Mouse (Mus musculus): ENCODE data around the gene Cdkn1c.

GRCm38 (mm10) chr7:143461920-143462319 lies 1.1 kb upstream of the Cdkn1c start:
- TF ChIP-seq CTCF (IDR thresholded peaks at IDR 0.05 in 2 of 3, conservative IDR thresholded peaks at IDR 0.05 in 1 of 3; ENCODE audit: control insufficient read depth in 1 of 3, insufficient read depth in 1 of 3, low read depth in 2 of 3, low read length in 3 of 3, poor library complexity in 1 of 3, severe bottlenecking in 1 of 3) (no peak), NRF1 (IDR thresholded peaks at IDR 0.05; ENCODE audit: insufficient read depth, low read depth, low read length, poor library complexity, severe bottlenecking) (no peak), ZNF384 (IDR thresholded peaks at IDR 0.05; ENCODE audit: low read depth, low read length) (no peak), BHLHE40 (IDR thresholded peaks at IDR 0.05; ENCODE audit: borderline replicate concordance, low read depth, low read length) (no peak), EP300 (IDR thresholded peaks at IDR 0.05; ENCODE audit: low read depth in 1 of 2, low read length in 2 of 2) (no peak), RCOR1 (IDR thresholded peaks at IDR 0.05; ENCODE audit: low read depth, low read length) (no peak), CHD2 (IDR thresholded peaks at IDR 0.05; ENCODE audit: low read length) (no peak), ZC3H11A (IDR thresholded peaks at IDR 0.05; ENCODE audit: low read depth, low read length) (no peak), E2F4 (IDR thresholded peaks at IDR 0.05; ENCODE audit: borderline replicate concordance, low read depth, low read length) (no peak), MAX (IDR thresholded peaks at IDR 0.05; ENCODE audit: low read length) (no peak), ZMIZ1 (IDR thresholded peaks at IDR 0.05; ENCODE audit: low read depth, low read length) (no peak), MXI1 (IDR thresholded peaks at IDR 0.05; ENCODE audit: low read depth, low read length) (no peak), GATA1 (IDR thresholded peaks at IDR 0.05; ENCODE audit: low read depth, low read length) (no peak)

Data from MEL (cell line).